Mouse (Mus musculus) heart, embryonic 13.5 days (tissue): Measurements from ENCODE around the gene Bco2. TPM values are rescaled to one million over a fixed set of nuclear protein-coding genes. Genes with fewer than 3 reads are reported as not detected.
A peak's percentile ranks its signal among the peaks of the same experiment; 100 is the strongest.

ENCODE experiments used
- ATAC-seq: fragments of 200-750 bp; cut with Nextera tagmentation; 2 replicates; pipeline ENCODE4 v1.8.0; 2017; ENCODE audit warnings: moderate TSS enrichment; ENCODE audit not compliant: insufficient number of reproducible peaks, low FRiP score, low TSS enrichment; ENCODE audit errors: extremely low read depth
- H3K27ac ChIP-seq: fragments of 300-500 bp; sonication (generic); replicated peaks from 2 replicates; pipeline ENCODE4 v1.5.1; 2015; ENCODE audit warnings: moderate library complexity, mild to moderate bottlenecking, inconsistent platforms
- H3K27me3 ChIP-seq: fragments of 300-500 bp; sonication (generic); replicated peaks from 2 replicates; pipeline ENCODE4 v1.6.1; 2015; ENCODE audit warnings: mild to moderate bottlenecking, inconsistent platforms
- H3K36me3 ChIP-seq: fragments of 300-500 bp; sonication (generic); 2 replicates; pipeline ENCODE4 v1.6.1; 2015; ENCODE audit warnings: mild to moderate bottlenecking, inconsistent platforms
- H3K4me1 ChIP-seq: fragments of 300-500 bp; sonication (generic); 2 replicates; pipeline ENCODE4 v1.6.1; 2015; ENCODE audit warnings: inconsistent platforms
- H3K4me2 ChIP-seq: fragments of 300-500 bp; sonication (generic); 2 replicates; pipeline ENCODE4 v1.6.1; 2015; ENCODE audit warnings: inconsistent platforms, mild to moderate bottlenecking, moderate library complexity
- H3K4me3 ChIP-seq: fragments of 300-500 bp; sonication (generic); 2 replicates; pipeline ENCODE4 v1.5.1; 2015; ENCODE audit warnings: moderate library complexity, mild to moderate bottlenecking, inconsistent platforms
- H3K9ac ChIP-seq: fragments of 300-500 bp; sonication (generic); 2 replicates; pipeline ENCODE4 v1.6.1; 2015; ENCODE audit warnings: inconsistent platforms, mild to moderate bottlenecking, moderate library complexity
- H3K9me3 ChIP-seq: fragments of 300-500 bp; sonication (generic); 2 replicates; pipeline ENCODE4 v1.6.1; 2016; ENCODE audit warnings: inconsistent platforms
- WGBS: fragments of 180-500 bp; shearing (Covaris S2); methylation state at CpG from one replicate; pipeline ENCODE4 v1.1.7; 2015; ENCODE audit warnings: mixed read lengths; 5-methylcytosine and 5-hydroxymethylcytosine counted together
- polyA plus RNA-seq: library from polyadenylated mRNA; unstranded; fragments of >200 nt; fragmentation: Nextera tagmentation; extraction: Ambion mirVana; gene quantifications from 2 replicates; pipeline ENCODE4 v1.2.1, GENCODE M21; 2015

Gene Bco2
- polyA plus RNA-seq, 1 experiment from 2014 or later, result not detected

DNA sequence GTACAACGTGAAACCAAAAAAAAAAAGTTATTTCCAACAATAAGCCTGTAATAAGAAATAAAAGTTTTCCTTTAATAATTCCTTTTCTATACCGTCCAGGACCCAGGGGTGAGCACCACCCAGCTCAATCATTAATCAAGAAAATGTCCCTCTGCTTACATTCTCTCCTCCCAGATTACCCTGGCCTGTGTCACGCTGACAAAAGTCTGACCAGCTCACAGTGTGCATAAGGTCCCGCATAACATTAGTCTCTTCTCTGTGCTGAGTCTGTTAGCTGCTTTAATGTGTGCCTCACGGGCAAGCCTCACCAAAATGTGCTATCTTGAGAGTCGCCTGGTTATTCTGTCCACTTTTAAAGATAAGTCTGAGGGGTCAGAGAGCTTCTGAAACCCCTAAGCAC is 49.6 kb downstream of the Bco2 start:
- no peak for ATAC-seq
- Histone ChIP-seq H3K4me2 (peak overlapping the region; percentile 22; the same call in 1 of the 2 replicates), H3K27ac (no peak overlapping the region), H3K9me3 (no peaks in the 10 kb centered on the region), H3K4me1 (peaks cover 13% of the 10 kb centered on the region; the same call in 1 of the 2 replicates), H3K9ac (peak overlapping the region; percentile 50; the same call in 1 of the 2 replicates), H3K36me3 (no peaks in the 10 kb centered on the region), H3K4me3 (no peak overlapping the region), H3K27me3 (no peaks in the 10 kb centered on the region)
- WGBS, result 46% methylated on average over 6 of the region's 6 CpGs

DNA sequence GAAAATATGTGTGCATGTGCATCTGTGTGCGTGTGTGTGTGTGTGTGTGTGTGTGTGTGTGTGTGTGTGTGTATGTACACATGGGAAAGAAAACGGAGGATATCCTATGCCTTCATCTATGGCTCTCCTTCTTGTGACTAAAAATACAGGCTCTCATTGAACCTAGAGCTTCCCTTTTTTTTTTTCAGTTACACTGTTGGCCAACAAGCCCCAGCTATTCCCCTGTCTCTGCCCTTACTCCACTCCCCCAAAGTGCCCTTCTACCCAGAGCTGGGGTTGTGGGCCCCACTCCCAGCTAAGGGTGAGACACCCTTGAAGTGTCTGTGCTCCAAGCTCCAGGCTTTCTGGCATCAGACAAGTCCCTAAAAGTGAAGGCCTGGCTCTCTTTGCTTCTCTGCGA is 52.0 kb downstream of the Bco2 start:
- Histone ChIP-seq H3K4me2 (no peak overlapping the region), H3K4me3 (no peak overlapping the region), H3K36me3 (no peaks in the 10 kb centered on the region), H3K4me1 (peaks cover 13% of the 10 kb centered on the region; the same call in 1 of the 2 replicates), H3K27me3 (no peaks in the 10 kb centered on the region), H3K9ac (no peak overlapping the region), H3K27ac (no peak overlapping the region), H3K9me3 (no peaks in the 10 kb centered on the region)
- WGBS, result 83% methylated on average over 3 of the region's 3 CpGs
- no peak for ATAC-seq

DNA sequence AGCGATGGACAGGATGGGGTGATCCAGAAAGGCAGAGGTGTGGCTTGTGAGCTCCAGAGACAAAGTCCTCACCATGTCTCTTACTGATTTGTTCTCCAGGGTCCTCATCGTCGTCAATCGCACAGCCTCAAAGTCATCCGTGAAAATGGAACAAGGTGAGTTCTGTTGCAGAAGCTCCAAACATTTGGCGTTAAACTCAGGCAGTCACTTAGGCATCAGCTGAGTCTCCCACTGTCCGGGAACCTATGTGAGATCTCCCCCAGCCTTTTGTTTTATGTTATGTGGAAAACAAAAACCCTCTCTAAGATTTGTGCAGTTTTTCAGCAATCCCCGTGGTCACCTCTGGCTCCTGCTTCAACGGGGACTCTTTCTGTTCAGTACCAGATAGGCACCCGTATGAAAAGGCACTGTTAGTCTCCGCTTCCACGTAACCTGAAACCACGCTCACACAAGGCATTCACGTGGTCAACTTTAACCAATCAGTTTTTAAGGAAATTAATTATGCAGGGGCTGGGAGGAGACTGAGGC is 53.9 kb downstream of the Bco2 start:
- Histone ChIP-seq H3K9me3 (no peaks in the 10 kb centered on the region), H3K36me3 (no peaks in the 10 kb centered on the region), H3K4me3 (peak overlapping the region; percentile 49), H3K4me1 (peaks cover 22% of the 10 kb centered on the region), H3K9ac (peak overlapping the region; percentile 73), H3K27me3 (no peaks in the 10 kb centered on the region), H3K4me2 (peak overlapping the region; percentile 71), H3K27ac (no peak overlapping the region)
- 18% methylated on average over 14 of the region's 14 CpGs for WGBS
- peak; percentile 77; the same call in 1 of the 2 replicates for ATAC-seq

DNA sequence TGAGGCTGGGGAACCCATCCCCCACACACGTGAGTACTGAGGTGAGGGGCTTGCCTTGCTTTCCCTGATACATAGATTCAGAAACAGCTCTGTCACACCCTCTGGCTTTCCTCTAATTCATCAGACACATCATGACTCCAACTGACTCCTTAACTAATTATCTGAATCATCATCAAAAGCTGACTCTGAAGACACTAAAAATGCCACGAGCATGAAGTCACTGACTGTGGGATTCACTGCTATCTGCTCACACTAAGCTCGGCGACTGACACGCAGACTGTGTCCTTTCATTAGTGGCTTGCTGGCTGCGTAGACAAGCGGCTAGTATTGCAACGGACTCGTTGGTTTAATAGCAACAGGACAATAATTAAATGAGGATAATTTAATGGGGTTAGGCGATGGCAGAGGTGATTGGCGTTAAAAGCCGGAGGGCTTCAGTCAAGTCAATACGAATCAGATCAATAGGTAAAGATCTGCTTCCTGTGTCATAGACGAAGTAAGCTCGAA is 54.5 kb downstream of the Bco2 start:
- no peak for ATAC-seq
- H3K4me1 ChIP-seq, result peaks cover 24% of the 10 kb centered on the region
- H3K27me3 ChIP-seq, result no peaks in the 10 kb centered on the region
- peak overlapping the region; percentile 49 for H3K4me3 ChIP-seq
- H3K9ac ChIP-seq, result peak overlapping the region; percentile 73
- H3K4me2 ChIP-seq, result peak overlapping the region; percentile 71
- 54% methylated on average over 15 of the region's 15 CpGs for whole genome bisulfite sequencing
- no peak overlapping the region for H3K27ac ChIP-seq
- no peaks in the 10 kb centered on the region for H3K36me3 ChIP-seq
- no peaks in the 10 kb centered on the region for H3K9me3 ChIP-seq

DNA sequence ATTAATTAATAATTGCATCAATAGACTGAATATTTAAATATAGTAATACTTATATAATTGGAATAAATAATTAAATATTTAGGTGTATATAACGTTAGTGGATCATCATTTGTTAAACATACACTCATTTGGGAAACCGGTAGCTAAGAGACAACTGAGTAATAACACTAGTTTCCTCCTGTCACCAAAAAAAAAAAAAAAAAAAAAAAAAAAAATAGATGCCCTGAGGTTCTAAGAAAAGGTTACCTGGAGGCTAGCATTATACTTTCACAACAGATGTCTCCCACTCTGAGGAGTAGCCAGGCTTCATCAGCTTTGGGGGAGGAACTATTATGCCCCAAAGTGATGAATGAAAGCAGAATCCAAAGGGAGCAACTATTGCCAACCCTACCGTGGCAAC is 55.2 kb downstream of the Bco2 start:
- Histone ChIP-seq H3K27ac (no peak overlapping the region), H3K4me2 (no peak overlapping the region), H3K27me3 (no peaks in the 10 kb centered on the region), H3K36me3 (no peaks in the 10 kb centered on the region), H3K4me1 (peaks cover 24% of the 10 kb centered on the region), H3K9ac (no peak overlapping the region), H3K9me3 (no peaks in the 10 kb centered on the region), H3K4me3 (no peak overlapping the region)
- ATAC-seq, result no peak
- WGBS, result 72% methylated on average over 3 of the region's 3 CpGs

DNA sequence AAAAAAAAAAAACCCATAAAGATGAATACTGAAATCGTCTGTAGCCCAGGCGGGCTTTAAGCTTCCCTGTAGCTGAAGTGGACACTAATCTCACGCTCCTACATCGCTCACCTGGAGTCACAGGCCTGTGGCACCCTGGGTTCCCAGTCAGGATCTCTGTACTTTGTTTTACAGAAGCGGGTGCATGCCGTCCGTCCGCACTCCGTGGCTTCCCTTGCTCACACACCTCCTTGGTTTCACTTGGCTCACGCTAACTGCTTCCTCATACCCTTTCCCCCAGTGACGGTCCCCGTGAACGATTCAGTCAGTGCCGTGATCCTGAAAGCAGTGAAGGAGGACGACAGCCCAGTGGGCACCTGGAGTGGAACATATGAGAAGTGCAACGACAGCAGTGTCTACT is 56.2 kb downstream of the Bco2 start:
- Histone ChIP-seq H3K4me2 (no peak overlapping the region), H3K36me3 (no peaks in the 10 kb centered on the region), H3K4me3 (no peak overlapping the region), H3K9ac (no peak overlapping the region), H3K27me3 (no peaks in the 10 kb centered on the region), H3K9me3 (no peaks in the 10 kb centered on the region), H3K4me1 (peaks cover 24% of the 10 kb centered on the region), H3K27ac (no peak overlapping the region)
- no peak for ATAC-seq
- WGBS, result 78% methylated on average over 16 of the region's 16 CpGs

DNA sequence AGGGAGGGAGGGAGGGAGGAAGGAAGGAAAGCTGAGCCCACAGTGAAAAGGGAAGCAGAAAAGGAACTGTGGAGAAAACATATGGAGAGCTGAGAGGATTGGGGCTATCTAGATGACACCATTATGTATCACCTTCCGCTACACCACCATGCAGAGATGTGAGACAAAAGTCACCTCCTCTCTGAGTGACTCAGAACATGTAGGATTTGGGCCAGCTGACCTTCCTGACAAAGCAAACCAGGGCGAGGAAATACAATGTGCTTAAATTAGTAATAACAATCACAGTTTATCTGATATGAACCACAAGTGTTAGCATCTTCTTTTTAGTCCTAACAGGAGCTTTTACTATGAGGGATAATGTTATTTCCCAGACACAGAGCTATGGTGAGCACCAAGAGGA is 57.4 kb downstream of the Bco2 start:
- Histone ChIP-seq H3K9me3 (no peaks in the 10 kb centered on the region), H3K4me1 (peaks cover 24% of the 10 kb centered on the region), H3K9ac (no peak overlapping the region), H3K4me2 (no peak overlapping the region), H3K36me3 (no peaks in the 10 kb centered on the region), H3K27ac (no peak overlapping the region), H3K27me3 (no peaks in the 10 kb centered on the region), H3K4me3 (no peak overlapping the region)
- ATAC-seq, result no peak
- 57% methylated on average over 2 of the region's 2 CpGs for WGBS

DNA sequence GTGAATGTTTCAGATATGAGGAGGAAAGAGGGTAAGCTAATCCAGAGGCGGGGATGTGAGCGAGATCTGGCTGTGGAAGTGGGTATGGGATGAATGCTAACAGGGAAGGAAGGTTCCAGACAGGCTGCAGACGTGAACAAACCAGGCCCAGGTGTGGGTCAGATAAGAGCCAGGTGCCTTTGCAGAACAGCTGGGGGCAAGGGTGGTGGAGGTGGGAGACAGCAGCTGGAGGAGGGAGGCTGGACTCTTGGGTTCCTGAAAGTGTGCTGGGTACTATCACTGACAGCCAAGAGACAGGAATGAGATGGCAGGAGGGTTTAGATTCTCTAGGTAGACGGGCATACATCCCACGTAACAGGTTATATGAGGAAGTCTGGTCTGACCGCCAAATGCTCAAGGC is 57.9 kb downstream of the Bco2 start:
- WGBS, result 54% methylated on average over 6 of the region's 6 CpGs
- Histone ChIP-seq H3K4me3 (no peak overlapping the region), H3K27me3 (no peaks in the 10 kb centered on the region), H3K4me2 (no peak overlapping the region), H3K36me3 (no peaks in the 10 kb centered on the region), H3K9ac (no peak overlapping the region), H3K27ac (no peak overlapping the region), H3K4me1 (peaks cover 24% of the 10 kb centered on the region), H3K9me3 (no peaks in the 10 kb centered on the region)
- ATAC-seq, result no peak

DNA sequence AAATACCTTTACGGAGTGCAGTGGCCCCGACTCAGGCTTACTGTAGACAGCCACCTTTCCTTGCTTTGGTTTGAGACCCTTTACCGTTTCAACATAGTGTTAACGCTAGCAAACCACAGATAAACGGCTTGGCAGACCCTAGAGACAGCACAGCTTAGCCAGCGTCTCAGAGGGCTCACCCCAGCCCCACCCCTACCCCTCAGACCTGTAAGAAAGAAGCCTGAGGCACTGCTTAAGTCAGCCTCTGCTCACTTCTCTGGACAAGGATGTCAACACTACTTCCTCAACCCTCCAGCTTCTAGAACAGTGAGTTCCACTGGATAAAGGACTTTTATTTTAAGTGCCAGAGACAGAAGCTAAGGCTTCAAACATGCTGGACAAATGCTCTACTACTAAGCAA is 58.4 kb downstream of the Bco2 start:
- H3K27ac ChIP-seq, result no peak overlapping the region

DNA sequence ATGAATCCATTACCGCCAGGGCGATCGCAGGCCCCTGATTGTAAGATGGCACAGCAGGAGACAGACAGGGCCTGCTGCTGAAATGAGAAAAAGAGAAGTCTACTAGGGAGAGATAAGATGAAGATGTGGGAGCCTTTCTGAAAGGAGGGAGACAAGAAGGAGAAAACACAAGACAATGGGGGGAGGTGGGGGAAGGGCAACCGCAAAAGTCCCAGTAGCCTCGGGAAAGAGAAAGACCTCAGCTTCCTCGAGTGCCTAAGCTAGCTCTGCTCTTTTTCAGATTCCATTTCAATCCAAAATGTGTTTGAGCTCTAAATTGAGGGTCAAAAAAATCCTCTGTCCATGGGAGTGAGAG is 58.9 kb downstream of the Bco2 start:
- peak overlapping the region; percentile 42 for H3K4me2 ChIP-seq
- H3K9me3 ChIP-seq, result no peaks in the 10 kb centered on the region
- H3K4me3 ChIP-seq, result no peak overlapping the region
- H3K36me3 ChIP-seq, result no peaks in the 10 kb centered on the region
- H3K9ac ChIP-seq, result peak overlapping the region; percentile 7; the same call in 1 of the 2 replicates
- WGBS, result 18% methylated on average over 6 of the region's 6 CpGs
- no peak for ATAC-seq
- no peaks in the 10 kb centered on the region for H3K27me3 ChIP-seq
- no peak overlapping the region for H3K27ac ChIP-seq
- peaks cover 24% of the 10 kb centered on the region for H3K4me1 ChIP-seq

More for the DNA sequence above, 58.4 kb downstream of the Bco2 start:
- Histone ChIP-seq H3K36me3 (no peaks in the 10 kb centered on the region), H3K27me3 (no peaks in the 10 kb centered on the region), H3K4me3 (no peak overlapping the region), H3K9ac (no peak overlapping the region), H3K9me3 (no peaks in the 10 kb centered on the region), H3K4me2 (peak overlapping the region; percentile 42), H3K4me1 (peaks cover 24% of the 10 kb centered on the region)
- WGBS, result 17% methylated on average over 6 of the region's 6 CpGs
- ATAC-seq, result no peak

DNA sequence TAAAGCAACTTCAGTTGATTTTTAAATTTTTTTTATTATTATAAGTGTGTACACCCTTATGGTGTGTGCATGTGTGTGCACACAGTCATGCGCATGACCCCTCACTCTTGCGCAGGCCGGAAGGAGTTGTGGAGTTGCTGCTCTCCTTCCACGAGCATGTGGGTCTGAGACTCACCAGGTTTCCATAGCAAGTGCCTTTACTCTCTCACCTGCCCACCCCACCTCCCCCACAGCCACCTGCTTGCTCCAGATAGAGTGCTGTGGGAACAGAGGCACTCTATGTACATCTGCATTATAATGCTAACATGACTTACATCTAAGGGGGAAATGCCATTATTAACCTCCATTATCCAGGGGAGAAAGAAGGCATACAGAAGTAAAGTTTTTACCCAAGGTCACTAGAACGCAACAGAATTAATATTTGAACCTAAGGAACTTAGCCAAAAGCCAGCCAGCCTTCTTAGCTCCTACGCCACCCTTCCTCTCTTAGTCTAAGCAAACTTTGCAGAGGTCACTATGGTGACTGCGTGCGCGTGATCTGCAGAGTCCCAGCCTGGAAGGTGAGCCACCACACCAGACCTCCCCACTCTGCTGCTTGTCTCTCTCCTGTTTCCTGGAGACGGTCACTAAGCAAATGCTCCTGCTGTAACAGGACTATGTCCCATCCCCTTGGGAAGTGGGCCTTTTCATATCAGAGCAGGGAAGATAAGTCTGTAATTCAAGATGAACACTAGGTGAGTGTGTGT is 59.4 kb downstream of the Bco2 start:
- ATAC-seq, result no peak
- Histone ChIP-seq H3K9ac (0 out of 2 replicates have a peak overlapping the region, but pooled peaks have one; percentile 7), H3K4me3 (no peak overlapping the region), H3K9me3 (no peaks in the 10 kb centered on the region), H3K4me1 (peaks cover 20% of the 10 kb centered on the region), H3K36me3 (no peaks in the 10 kb centered on the region), H3K4me2 (peak overlapping the region; percentile 42), H3K27ac (no peak overlapping the region), H3K27me3 (no peaks in the 10 kb centered on the region)
- WGBS, result 58% methylated on average over 10 of the region's 10 CpGs

DNA sequence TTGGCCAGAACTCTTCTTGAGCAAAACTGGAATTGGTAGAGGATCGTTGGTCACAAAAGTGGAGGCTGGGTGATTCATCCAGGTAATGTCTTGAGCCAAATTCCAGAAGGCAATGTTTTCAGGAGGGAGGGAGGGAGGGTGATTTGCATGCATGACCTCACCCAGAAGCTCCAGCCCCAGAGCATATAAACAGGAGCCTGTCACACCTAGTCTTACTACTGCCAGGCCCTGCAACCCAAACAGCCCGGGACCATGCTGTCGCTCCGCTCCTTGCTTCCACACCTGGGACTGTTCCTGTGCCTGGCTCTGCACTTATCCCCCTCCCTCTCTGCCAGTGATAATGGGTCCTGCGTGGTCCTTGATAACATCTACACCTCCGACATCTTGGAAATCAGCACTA is 60.7 kb downstream of the Bco2 start, which contains the start of gene Plet1:
Gene Plet1, plus strand, starts transcription at position 215 of the 400 bp plus-strand sequence.
- Histone ChIP-seq H3K4me2 (no peak within 1 kb of the TSS), H3K9ac (no peak within 1 kb of the TSS), H3K9me3 (no peaks in the 10 kb centered on the region), H3K4me1 (peaks cover 19% of the 10 kb centered on the region), H3K36me3 (no peaks in the 10 kb centered on the region), H3K27me3 (no peaks in the 10 kb centered on the region), H3K4me3 (no peak within 1 kb of the TSS), H3K27ac (no peak within 1 kb of the TSS)
- ATAC-seq, result no peak
- WGBS, result 70% methylated on average over 6 of the region's 6 CpGs
